Comparison of ENCODE assay signal across 8 mouse cellular contexts in genomic region chrX:7842318-7842717, GRCm38 (mm10). TPM values are rescaled to one million over a fixed set of nuclear protein-coding genes. Genes with fewer than 3 reads are reported as not detected.
DNase-seq lines count a peak whose midpoint lies in the region; ATAC-seq lines count a peak whose summit lies in the region.

No protein-coding gene starts in this region.

- no peak for ATAC-seq in heart, embryonic 15.5 days (replicated peaks; ENCODE audit: insufficient number of reproducible peaks, insufficient read depth, low FRiP score, low read depth)
- ATAC-seq in limb, embryonic 15.5 days (ENCODE audit: insufficient number of reproducible peaks, low FRiP score, low TSS enrichment, low read depth): no peak
- no peak for ATAC-seq in neural tube, embryonic 14.5 days (ENCODE audit: low read depth)

- H3K9ac ChIP-seq in heart, embryonic 15.5 days: peak overlapping the region; percentile 79
- peak overlapping the region; percentile 67 for H3K9ac ChIP-seq in limb, embryonic 15.5 days
- H3K9ac ChIP-seq in neural tube, embryonic 14.5 days (replicated peaks; ENCODE audit: low read depth, low read length): peak overlapping the region; percentile 82

- H3K4me3 ChIP-seq in heart, embryonic 15.5 days: peak overlapping the region; percentile 78
- peak overlapping the region; percentile 68 for H3K4me3 ChIP-seq in limb, embryonic 15.5 days
- peak overlapping the region; percentile 68 for H3K4me3 ChIP-seq in neural tube, embryonic 14.5 days (ENCODE audit: low read depth, low read length)

- H3K27ac ChIP-seq in heart, embryonic 15.5 days: peak overlapping the region; percentile 93
- peak overlapping the region; percentile 91 for H3K27ac ChIP-seq in limb, embryonic 15.5 days
- H3K27ac ChIP-seq in neural tube, embryonic 14.5 days (ENCODE audit: low read depth, low read length): peak overlapping the region; percentile 78; the same call in 1 of the 2 replicates

- H3K36me3 ChIP-seq in heart, embryonic 15.5 days: no peaks in the 10 kb centered on the region
- H3K36me3 ChIP-seq in limb, embryonic 15.5 days: no peaks in the 10 kb centered on the region
- H3K36me3 ChIP-seq in neural tube, embryonic 14.5 days (ENCODE audit: control insufficient read depth, insufficient read depth, low read length): no peaks in the 10 kb centered on the region

- WGBS in heart, embryonic 15.5 days: 6% methylated on average over 33 of the region's 42 CpGs
- WGBS in limb, embryonic 15.5 days: 27% methylated on average over 42 of the region's 42 CpGs
- 25% methylated on average over 21 of the region's 42 CpGs for WGBS in neural tube, embryonic 14.5 days

- 0 out of 2 replicates have a peak, but pooled peaks cover 11% of the 10 kb centered on the region for H3K4me1 ChIP-seq in heart, embryonic 15.5 days (replicated peaks)
- no peaks in the 10 kb centered on the region for H3K4me1 ChIP-seq in limb, embryonic 15.5 days
- H3K4me1 ChIP-seq in neural tube, embryonic 14.5 days (ENCODE audit: control insufficient read depth, insufficient read depth, low read length): 0 out of 2 replicates have a peak, but pooled peaks cover 5% of the 10 kb centered on the region

- H3K9me3 ChIP-seq in heart, embryonic 15.5 days (replicated peaks): no peaks in the 10 kb centered on the region
- H3K9me3 ChIP-seq in limb, embryonic 15.5 days: no peaks in the 10 kb centered on the region
- H3K9me3 ChIP-seq in neural tube, embryonic 14.5 days (ENCODE audit: control insufficient read depth, low read length): no peaks in the 10 kb centered on the region

- peak; percentile 16 for DNase-seq in adrenal gland, postnatal 10 days
- no peak for DNase-seq in adrenal gland, adult 8-10 months
- DNase-seq in right cerebral cortex, adult 18-20 months: peak; percentile 6
- no peak for DNase-seq in right cerebral cortex, postnatal 25 days
- DNase-seq in urinary bladder, postnatal 25 days (ENCODE audit: low spot score): no peak

- peak overlapping the region; percentile 68 for H3K4me2 ChIP-seq in heart, embryonic 15.5 days
- peak overlapping the region; percentile 56 for H3K4me2 ChIP-seq in limb, embryonic 15.5 days
- H3K4me2 ChIP-seq in neural tube, embryonic 14.5 days (ENCODE audit: low read depth, low read length): peak overlapping the region; percentile 69

- H3K27me3 ChIP-seq in heart, embryonic 15.5 days: no peaks in the 10 kb centered on the region
- no peaks in the 10 kb centered on the region for H3K27me3 ChIP-seq in limb, embryonic 15.5 days
- no peaks in the 10 kb centered on the region for H3K27me3 ChIP-seq in neural tube, embryonic 14.5 days (ENCODE audit: control insufficient read depth, insufficient read depth, low read length)

RNA-seq across cellular contexts. Expression of gene Otud5, which starts 1.2 kb away (rescaled TPM):
- total RNA-seq in adrenal gland, postnatal 10 days (2021): 10 to 100 TPM; 49.6 to 54.7 TPM
- 10 to 100 TPM; 62.6 to 72.7 (median 69.4) TPM for total RNA-seq in adrenal gland, adult 8-10 months (2022)
- polyA plus RNA-seq in heart, embryonic 15.5 days (2015; fragmentation: Nextera tagmentation; extraction: Ambion mirVana): 24.7 and 31.7 TPM in 2 replicates
- polyA plus RNA-seq in limb, embryonic 15.5 days (2015; fragmentation: Nextera tagmentation; extraction: Ambion mirVana): 35.9 and 43.7 TPM in 2 replicates
- polyA plus RNA-seq in neural tube, embryonic 14.5 days (2014; fragmentation: Nextera tagmentation; extraction: Ambion mirVana): 26.8 and 28.1 TPM in 2 replicates

RNA-seq across cellular contexts. Expression of gene Kcnd1, which starts 20.2 kb away (rescaled TPM):
- 1 to 10 TPM; 1.2 to 2.1 TPM for total RNA-seq in adrenal gland, postnatal 10 days (2021)
- 1 to 10 TPM in 3 of 4 experiments, under 1 TPM in 1; 0.81 to 2.1 (median 1.6) TPM for total RNA-seq in adrenal gland, adult 8-10 months (2022)
- polyA plus RNA-seq in heart, embryonic 15.5 days (2015; fragmentation: Nextera tagmentation; extraction: Ambion mirVana): 0.69 and 1.0 TPM in 2 replicates
- 1.3 TPM in 2 replicates for polyA plus RNA-seq in limb, embryonic 15.5 days (2015; fragmentation: Nextera tagmentation; extraction: Ambion mirVana)
- polyA plus RNA-seq in neural tube, embryonic 14.5 days (2014; fragmentation: Nextera tagmentation; extraction: Ambion mirVana): 5.8 and 7.7 TPM in 2 replicates

RNA-seq across cellular contexts. Expression of gene Pim2, which starts 35.7 kb away (rescaled TPM):
- 1 to 10 TPM; 6.2 to 9.2 TPM for total RNA-seq in adrenal gland, postnatal 10 days (2021)
- total RNA-seq in adrenal gland, adult 8-10 months (2022): 10 to 100 TPM; 10.6 to 12.3 (median 12.2) TPM
- polyA plus RNA-seq in heart, embryonic 15.5 days (2015; fragmentation: Nextera tagmentation; extraction: Ambion mirVana): 4.5 and 6.3 TPM in 2 replicates
- 4.8 and 5.1 TPM in 2 replicates for polyA plus RNA-seq in limb, embryonic 15.5 days (2015; fragmentation: Nextera tagmentation; extraction: Ambion mirVana)
- polyA plus RNA-seq in neural tube, embryonic 14.5 days (2014; fragmentation: Nextera tagmentation; extraction: Ambion mirVana): 20.7 and 22.9 TPM in 2 replicates

RNA-seq across cellular contexts. Expression of gene Slc35a2, which starts 41.5 kb away (rescaled TPM):
- 10 to 100 TPM; 23.2 to 27.0 TPM for total RNA-seq in adrenal gland, postnatal 10 days (2021)
- 10 to 100 TPM; 44.4 to 53.4 (median 51.2) TPM for total RNA-seq in adrenal gland, adult 8-10 months (2022)
- polyA plus RNA-seq in heart, embryonic 15.5 days (2015; fragmentation: Nextera tagmentation; extraction: Ambion mirVana): 22.3 and 32.0 TPM in 2 replicates
- polyA plus RNA-seq in limb, embryonic 15.5 days (2015; fragmentation: Nextera tagmentation; extraction: Ambion mirVana): 64.5 and 70.0 TPM in 2 replicates
- polyA plus RNA-seq in neural tube, embryonic 14.5 days (2014; fragmentation: Nextera tagmentation; extraction: Ambion mirVana): 23.6 and 25.1 TPM in 2 replicates

RNA-seq across cellular contexts. Expression of gene Gripap1, which starts 52.8 kb away (rescaled TPM):
- total RNA-seq in adrenal gland, postnatal 10 days (2021): 10 to 100 TPM; 34.2 to 48.2 TPM
- total RNA-seq in adrenal gland, adult 8-10 months (2022): 10 to 100 TPM; 43.8 to 71.8 (median 60.5) TPM
- 25.9 and 31.1 TPM in 2 replicates for polyA plus RNA-seq in heart, embryonic 15.5 days (2015; fragmentation: Nextera tagmentation; extraction: Ambion mirVana)
- polyA plus RNA-seq in limb, embryonic 15.5 days (2015; fragmentation: Nextera tagmentation; extraction: Ambion mirVana): 37.8 and 40.3 TPM in 2 replicates
- 57.3 and 74.5 TPM in 2 replicates for polyA plus RNA-seq in neural tube, embryonic 14.5 days (2014; fragmentation: Nextera tagmentation; extraction: Ambion mirVana)

Comparison
In these comparisons a context has a peak if more than half of its experiments do, and no peak if none do; other contexts are left out.
1. DNase-seq: peak in adrenal gland, postnatal 10 days (single experiment) and right cerebral cortex, adult 18-20 months (single experiment); none in adrenal gland, adult 8-10 months (single experiment), right cerebral cortex, postnatal 25 days (single experiment) and urinary bladder, postnatal 25 days (single experiment).
2. Peak in every context shown above with its lines, with median percentiles within 50 percentile points of each other: H3K27ac ChIP-seq, H3K4me2 ChIP-seq, H3K4me3 ChIP-seq and H3K9ac ChIP-seq.